Mouse (Mus musculus) neural tube, embryonic 14.5 days (tissue): ENCODE results near the gene Igtp. TPM values are rescaled to one million over a fixed set of nuclear protein-coding genes. Genes with fewer than 3 reads are reported as not detected.
"Not testable (repeated sequence)": the region's sequence is repeated elsewhere in the genome, so short reads cannot be mapped to it uniquely, and the experiment has no call there.

Experiments
- ATAC-seq: fragments of 200-750 bp; cut with Nextera tagmentation; 2 replicates; pipeline ENCODE4 v1.8.0; 2017; ENCODE audit warnings: low read depth, mild to moderate bottlenecking, moderate TSS enrichment, moderate library complexity
- H3K27ac ChIP-seq: fragments of 300-500 bp; sonication (generic); 2 replicates; pipeline ENCODE4 v1.5.1; 2014; ENCODE audit warnings: low read depth, mild to moderate bottlenecking, control low read depth, low read length, moderate library complexity, mixed read lengths
- H3K27me3 ChIP-seq: fragments of 300-500 bp; sonication (generic); 2 replicates; pipeline ENCODE4 v1.6.1; 2014; ENCODE audit warnings: low read length; ENCODE audit not compliant: control insufficient read depth, insufficient read depth
- H3K36me3 ChIP-seq: fragments of 300-500 bp; sonication (generic); 2 replicates; pipeline ENCODE4 v1.6.1; 2014; ENCODE audit warnings: low read length, mixed read lengths; ENCODE audit not compliant: control insufficient read depth, insufficient read depth
- H3K4me1 ChIP-seq: fragments of 300-500 bp; sonication (generic); 2 replicates; pipeline ENCODE4 v1.6.1; 2014; ENCODE audit warnings: low read length; ENCODE audit not compliant: control insufficient read depth, insufficient read depth
- H3K4me2 ChIP-seq: fragments of 300-500 bp; sonication (generic); 2 replicates; pipeline ENCODE4 v1.6.1; 2014; ENCODE audit warnings: mild to moderate bottlenecking, low read depth, low read length, control low read depth
- H3K4me3 ChIP-seq: fragments of 300-500 bp; sonication (generic); 2 replicates; pipeline ENCODE4 v1.5.1; 2014; ENCODE audit warnings: low read depth, low read length, control low read depth, mixed read lengths
- H3K9ac ChIP-seq: fragments of 300-500 bp; sonication (generic); replicated peaks from 2 replicates; pipeline ENCODE4 v1.6.1; 2014; ENCODE audit warnings: low read depth, mild to moderate bottlenecking, control low read depth, low read length, mixed read lengths
- H3K9me3 ChIP-seq: fragments of 300-500 bp; sonication (generic); 2 replicates; pipeline ENCODE4 v1.6.1; 2016; ENCODE audit warnings: low read length; ENCODE audit not compliant: control insufficient read depth
- WGBS: fragments of 180-500 bp; shearing (Covaris S2); extraction: QIAGEN DNeasy Blood & Tissue Kit; methylation state at CpG from one replicate; pipeline ENCODE4 v1.1.7; 2014; 5-methylcytosine and 5-hydroxymethylcytosine counted together
- polyA plus RNA-seq: library from polyadenylated mRNA; unstranded; fragments of >200 nt; fragmentation: Nextera tagmentation; extraction: Ambion mirVana; gene quantifications from 2 replicates; pipeline ENCODE4 v1.2.1, GENCODE M21; 2014

Gene Igtp
- 0.68 and 1.8 TPM in 2 replicates for polyA plus RNA-seq

GRCm38 (mm10) chr11:58199229-58200037, at the start of gene Igtp, which contains the start of gene Irgm2:
Igtp (plus strand) TSS chr11:58199556.
Irgm2 (plus strand) TSS chr11:58199618.
- not testable (repeated sequence) for H3K36me3 ChIP-seq, H3K27me3 ChIP-seq, H3K27ac ChIP-seq, H3K9me3 ChIP-seq, ATAC-seq, H3K4me1 ChIP-seq
- WGBS: 9% methylated on average over 14 of the region's 15 CpGs
- Histone ChIP-seq H3K4me2 (peak within 1 kb of the TSS; percentile 55), H3K4me3 (peak within 1 kb of the TSS; percentile 32), H3K9ac (peak within 1 kb of the TSS; percentile 21; the same call in 1 of the 2 replicates)

GRCm38 (mm10) chr11:58155458-58155857, 43.9 kb upstream of the Igtp start:
- WGBS: 93% methylated on average over 9 of the region's 9 CpGs
- Histone ChIP-seq H3K9ac (no peak overlapping the region), H3K4me2 (no peak overlapping the region), H3K9me3 (no peaks in the 10 kb centered on the region), H3K4me1 (no peaks in the 10 kb centered on the region), H3K4me3 (no peak overlapping the region), H3K27me3 (no peaks in the 10 kb centered on the region), H3K27ac (no peak overlapping the region), H3K36me3 (peaks cover 35% of the 10 kb centered on the region)
- ATAC-seq: no peak

- H3K36me3 ChIP-seq: peaks cover 43% of the 10 kb centered on the region
Observed at GRCm38 (mm10) chr11:58156871-58157270, 42.5 kb upstream of the Igtp start.

GRCm38 (mm10) chr11:58165072-58165471, 34.3 kb upstream of the Igtp start:
- WGBS: 94% methylated on average over 2 of the region's 2 CpGs
- peaks cover 19% of the 10 kb centered on the region for H3K36me3 ChIP-seq

More at GRCm38 (mm10) chr11:58156871-58157270, 42.5 kb upstream of the Igtp start:
- no peak overlapping the region for H3K4me3 ChIP-seq
- no peaks in the 10 kb centered on the region for H3K4me1 ChIP-seq
- H3K27ac ChIP-seq: no peak overlapping the region
- H3K4me2 ChIP-seq: no peak overlapping the region
- no peaks in the 10 kb centered on the region for H3K27me3 ChIP-seq
- no peaks in the 10 kb centered on the region for H3K9me3 ChIP-seq
- no peak overlapping the region for H3K9ac ChIP-seq
- 91% methylated on average over 3 of the region's 3 CpGs for WGBS
- ATAC-seq: no peak

GRCm38 (mm10) chr11:58167822-58168166, 31.6 kb upstream of the Igtp start:
- H3K27me3 ChIP-seq: no peaks in the 10 kb centered on the region
- no peaks in the 10 kb centered on the region for H3K9me3 ChIP-seq
- peak overlapping the region; percentile 70 for H3K9ac ChIP-seq
- peaks cover 14% of the 10 kb centered on the region for H3K4me1 ChIP-seq
- H3K4me3 ChIP-seq: peak overlapping the region; percentile 78
- ATAC-seq: no peak
- no peak overlapping the region for H3K27ac ChIP-seq
- peaks cover 6% of the 10 kb centered on the region; the same call in 1 of the 2 replicates for H3K36me3 ChIP-seq
- peak overlapping the region; percentile 49 for H3K4me2 ChIP-seq
- 1% methylated on average over 8 of the region's 8 CpGs for WGBS

More at GRCm38 (mm10) chr11:58165072-58165471, 34.3 kb upstream of the Igtp start:
- no peak overlapping the region for H3K4me3 ChIP-seq
- no peak overlapping the region for H3K27ac ChIP-seq
- no peaks in the 10 kb centered on the region for H3K27me3 ChIP-seq
- no peak overlapping the region for H3K9ac ChIP-seq
- no peaks in the 10 kb centered on the region for H3K9me3 ChIP-seq
- H3K4me1 ChIP-seq: peaks cover 6% of the 10 kb centered on the region; the same call in 1 of the 2 replicates
- no peak for ATAC-seq
- H3K4me2 ChIP-seq: no peak overlapping the region

GRCm38 (mm10) chr11:58168167-58168915, 31.0 kb upstream of the Igtp start, which contains the start of gene Gemin5:
Gemin5 (minus strand) TSS chr11:58168539.
- WGBS: 2% methylated on average over 59 of the region's 71 CpGs
- H3K4me3 ChIP-seq: peak within 1 kb of the TSS; percentile 78
- H3K27ac ChIP-seq: no peak within 1 kb of the TSS
- peaks cover 17% of the 10 kb centered on the region for H3K4me1 ChIP-seq
- peaks cover 6% of the 10 kb centered on the region; the same call in 1 of the 2 replicates for H3K36me3 ChIP-seq
- H3K9ac ChIP-seq: peak within 1 kb of the TSS; percentile 70
- ATAC-seq: peak; percentile 88
- H3K4me2 ChIP-seq: peak within 1 kb of the TSS; percentile 49
- H3K9me3 ChIP-seq: no peaks in the 10 kb centered on the region
- no peaks in the 10 kb centered on the region for H3K27me3 ChIP-seq

GRCm38 (mm10) chr11:58169666-58170065, 29.7 kb upstream of the Igtp start:
- Histone ChIP-seq H3K4me2 (no peak overlapping the region), H3K4me1 (peaks cover 17% of the 10 kb centered on the region), H3K27me3 (no peaks in the 10 kb centered on the region), H3K4me3 (no peak overlapping the region), H3K36me3 (peaks cover 6% of the 10 kb centered on the region), H3K9ac (no peak overlapping the region), H3K9me3 (no peaks in the 10 kb centered on the region), H3K27ac (no peak overlapping the region)
- no peak for ATAC-seq
- 91% methylated on average over 4 of the region's 4 CpGs for WGBS

- Histone ChIP-seq H3K4me3 (peak within 1 kb of the TSS; percentile 72), H3K4me2 (peak within 1 kb of the TSS; percentile 87), H3K27ac (peak within 1 kb of the TSS; percentile 62; the same call in 1 of the 2 replicates), H3K9me3 (no peaks in the 10 kb centered on the region), H3K9ac (peak within 1 kb of the TSS; percentile 68), H3K36me3 (peaks cover 15% of the 10 kb centered on the region), H3K4me1 (peaks cover 17% of the 10 kb centered on the region), H3K27me3 (no peaks in the 10 kb centered on the region)
- peak; percentile 65 for ATAC-seq
- WGBS: under 1% methylated on average over 34 of the region's 34 CpGs
Observed at GRCm38 (mm10) chr11:58171459-58172091, 27.8 kb upstream of the Igtp start, which contains the start of gene Mrpl22. Mrpl22 (plus strand) TSS chr11:58171661.
